Mouse (Mus musculus): ENCODE measurements around the gene Tatdn3. TPM values are rescaled to one million over a fixed set of nuclear protein-coding genes. Genes with fewer than 3 reads are reported as not detected.
"Not testable (repeated sequence)": the region's sequence is repeated elsewhere in the genome, so short reads cannot be mapped to it uniquely, and the experiment has no call there.

Tatdn3 gene
- polyA plus RNA-seq, 1 experiment from 2014 or later, result 14.7 TPM

GRCm38 (mm10) chr1:191053555-191053954 is 9.2 kb downstream of the Tatdn3 start:
- Histone ChIP-seq H3K9me3 (replicated peaks) (no peaks in the 10 kb centered on the region), H3K36me3 (no peaks in the 10 kb centered on the region), H3K4me3 (replicated peaks) (no peak overlapping the region), H3K4me2 (replicated peaks) (no peak overlapping the region), H3K4me1 (no peaks in the 10 kb centered on the region), H3K27me3 (no peaks in the 10 kb centered on the region), H3K27ac (replicated peaks) (no peak overlapping the region), H3K9ac (no peak overlapping the region)
- ATAC-seq (ENCODE audit: insufficient number of reproducible peaks, low FRiP score, low TSS enrichment, low read depth), result no peak
- 94% methylated on average over 3 of the region's 3 CpGs for WGBS

- WGBS, result 61% methylated on average over 7 of the region's 7 CpGs
- no peaks in the 10 kb centered on the region for H3K4me1 ChIP-seq
- no peak overlapping the region for H3K9ac ChIP-seq
- no peak overlapping the region for H3K27ac ChIP-seq (replicated peaks)
- H3K4me3 ChIP-seq (replicated peaks), result no peak overlapping the region
- no peak overlapping the region for H3K4me2 ChIP-seq (replicated peaks)
- no peaks in the 10 kb centered on the region for H3K9me3 ChIP-seq (replicated peaks)
- ATAC-seq (ENCODE audit: insufficient number of reproducible peaks, low FRiP score, low TSS enrichment, low read depth), result no peak
- H3K36me3 ChIP-seq, result no peaks in the 10 kb centered on the region
- no peaks in the 10 kb centered on the region for H3K27me3 ChIP-seq
Measured at GRCm38 (mm10) chr1:191046231-191046824, 16.4 kb downstream of the Tatdn3 start.

- Histone ChIP-seq H3K9me3 (replicated peaks) (no peaks in the 10 kb centered on the region), H3K4me1 (no peaks in the 10 kb centered on the region), H3K4me2 (replicated peaks) (no peak overlapping the region), H3K27ac (replicated peaks) (no peak overlapping the region), H3K4me3 (replicated peaks) (no peak overlapping the region), H3K9ac (no peak overlapping the region), H3K27me3 (no peaks in the 10 kb centered on the region), H3K36me3 (no peaks in the 10 kb centered on the region)
- 100% methylated on average over 2 of the region's 2 CpGs for WGBS
- ATAC-seq (ENCODE audit: insufficient number of reproducible peaks, low FRiP score, low TSS enrichment, low read depth), result no peak
Measured at GRCm38 (mm10) chr1:191045264-191045663, 17.5 kb downstream of the Tatdn3 start.

DNA sequence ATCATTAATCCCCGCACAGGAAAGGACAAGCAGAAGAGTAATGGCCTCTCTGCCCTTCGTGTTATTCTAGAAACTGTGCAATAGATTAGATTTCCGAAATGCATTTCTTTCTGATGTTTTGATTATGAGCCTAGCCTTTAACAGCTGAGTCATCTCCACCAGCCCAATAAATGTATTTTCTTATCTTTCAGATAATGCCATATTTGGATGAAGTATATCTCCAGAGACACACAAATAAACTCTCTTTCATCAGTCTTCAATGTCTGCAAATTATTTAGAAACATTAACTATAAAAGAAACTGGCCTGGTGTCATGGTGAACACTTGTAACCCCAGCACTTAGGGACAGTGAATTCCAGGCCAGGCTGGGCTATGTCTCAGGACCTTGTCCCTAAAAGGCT is 20.0 kb downstream of the Tatdn3 start:
- Histone ChIP-seq H3K9me3 (replicated peaks) (no peaks in the 10 kb centered on the region), H3K36me3 (no peaks in the 10 kb centered on the region), H3K4me1 (no peaks in the 10 kb centered on the region), H3K4me2 (replicated peaks) (no peak overlapping the region), H3K4me3 (replicated peaks) (no peak overlapping the region), H3K9ac (no peak overlapping the region), H3K27ac (replicated peaks) (no peak overlapping the region), H3K27me3 (no peaks in the 10 kb centered on the region)
- WGBS, result 74% methylated on average over 3 of the region's 3 CpGs
- no peak for ATAC-seq (ENCODE audit: insufficient number of reproducible peaks, low FRiP score, low TSS enrichment, low read depth)

- 71% methylated on average over 5 of the region's 5 CpGs for WGBS
- no peaks in the 10 kb centered on the region for H3K9me3 ChIP-seq (replicated peaks)
- no peak for ATAC-seq (ENCODE audit: insufficient number of reproducible peaks, low FRiP score, low TSS enrichment, low read depth)
Measured at GRCm38 (mm10) chr1:191042106-191042505, 20.6 kb downstream of the Tatdn3 start.

GRCm38 (mm10) chr1:191041352-191041751 is 21.4 kb downstream of the Tatdn3 start:
- ATAC-seq (ENCODE audit: insufficient number of reproducible peaks, low FRiP score, low TSS enrichment, low read depth), result no peak
- H3K4me1 ChIP-seq, result no peaks in the 10 kb centered on the region
- H3K27me3 ChIP-seq, result no peaks in the 10 kb centered on the region
- no peaks in the 10 kb centered on the region for H3K36me3 ChIP-seq
- H3K4me3 ChIP-seq (replicated peaks), result no peak overlapping the region
- no peaks in the 10 kb centered on the region for H3K9me3 ChIP-seq (replicated peaks)
- no peak overlapping the region for H3K27ac ChIP-seq (replicated peaks)
- H3K9ac ChIP-seq, result no peak overlapping the region
- no peak overlapping the region for H3K4me2 ChIP-seq (replicated peaks)

More at GRCm38 (mm10) chr1:191042106-191042505, 20.6 kb downstream of the Tatdn3 start:
- Histone ChIP-seq H3K4me2 (replicated peaks) (no peak overlapping the region), H3K4me3 (replicated peaks) (no peak overlapping the region), H3K27me3 (no peaks in the 10 kb centered on the region), H3K36me3 (no peaks in the 10 kb centered on the region), H3K27ac (replicated peaks) (no peak overlapping the region), H3K4me1 (no peaks in the 10 kb centered on the region), H3K9ac (no peak overlapping the region)

DNA sequence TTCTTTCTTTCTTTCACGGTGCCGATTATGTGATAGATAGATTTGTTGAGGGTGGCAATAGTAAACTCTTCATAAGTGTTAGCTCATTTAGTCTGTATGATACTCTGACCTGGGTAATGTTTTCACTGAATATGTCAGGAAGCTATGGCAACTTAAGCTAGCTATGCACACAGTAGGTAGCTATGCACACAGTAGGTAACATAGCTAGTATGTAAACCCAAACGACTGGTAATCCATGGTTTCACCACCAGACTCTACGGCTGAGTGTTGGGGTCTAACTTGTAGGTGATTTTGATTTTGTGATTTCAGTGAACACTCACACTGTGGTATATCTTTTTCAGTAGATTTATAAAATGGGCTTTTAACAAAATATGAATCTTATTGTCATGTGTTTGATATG is 24.7 kb downstream of the Tatdn3 start:
- H3K27me3 ChIP-seq, result no peaks in the 10 kb centered on the region
- no peak overlapping the region for H3K4me3 ChIP-seq (replicated peaks)
- 92% methylated on average over 4 of the region's 4 CpGs for WGBS
- no peak overlapping the region for H3K4me2 ChIP-seq (replicated peaks)
- no peak overlapping the region for H3K27ac ChIP-seq (replicated peaks)
- H3K36me3 ChIP-seq, result no peaks in the 10 kb centered on the region
- H3K9me3 ChIP-seq (replicated peaks), result no peaks in the 10 kb centered on the region
- H3K9ac ChIP-seq, result no peak overlapping the region
- no peaks in the 10 kb centered on the region for H3K4me1 ChIP-seq
- no peak for ATAC-seq (ENCODE audit: insufficient number of reproducible peaks, low FRiP score, low TSS enrichment, low read depth)

DNA sequence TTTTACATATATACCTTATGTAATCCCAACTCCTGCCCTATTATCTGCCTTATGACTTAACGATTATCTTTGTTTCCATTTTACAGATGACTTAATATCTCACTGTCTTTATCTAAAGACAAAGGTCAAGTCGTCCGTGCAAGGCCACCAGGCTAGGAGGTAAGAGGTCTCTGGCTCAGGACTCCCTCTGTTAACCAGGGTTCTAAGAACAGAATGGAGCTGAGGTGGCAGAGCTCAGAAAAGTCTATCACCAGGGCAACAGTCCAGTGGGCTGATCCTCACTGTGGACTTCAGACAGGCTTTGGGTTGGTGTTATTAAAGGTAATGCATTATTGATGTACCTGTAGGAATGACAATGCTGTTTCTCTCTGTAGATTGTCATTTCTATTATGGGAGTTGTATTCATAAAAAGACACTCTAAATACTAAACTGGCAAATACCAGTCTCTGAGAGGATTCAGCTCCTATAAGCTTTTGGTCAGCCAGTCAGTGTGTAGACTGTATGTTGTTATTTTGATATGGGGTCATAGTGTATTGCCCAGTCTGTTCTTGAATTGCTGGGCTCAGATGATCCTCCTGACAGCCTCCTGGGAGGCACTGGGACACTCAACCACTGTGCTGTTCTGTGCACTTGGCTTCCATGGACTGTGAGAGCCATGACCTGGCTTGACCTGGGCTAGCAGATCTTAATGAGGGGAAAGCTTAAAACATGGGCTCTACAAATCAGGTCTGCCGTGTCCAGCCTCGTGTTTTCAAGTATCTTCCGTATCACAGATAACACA is 26.0 kb downstream of the Tatdn3 start, which contains the start of gene Spata45:
Spata45 (plus strand) TSS at position 86 of the 781 bp plus-strand sequence.
- Histone ChIP-seq H3K9ac (no peak within 1 kb of the TSS), H3K4me1 (no peaks in the 10 kb centered on the region), H3K4me3 (replicated peaks) (no peak within 1 kb of the TSS), H3K27ac (replicated peaks) (no peak within 1 kb of the TSS), H3K4me2 (replicated peaks) (no peak within 1 kb of the TSS), H3K36me3 (no peaks in the 10 kb centered on the region), H3K9me3 (replicated peaks) (no peaks in the 10 kb centered on the region), H3K27me3 (no peaks in the 10 kb centered on the region)
- WGBS, result 73% methylated on average over 6 of the region's 6 CpGs
- no peak for ATAC-seq (ENCODE audit: insufficient number of reproducible peaks, low FRiP score, low TSS enrichment, low read depth)

DNA sequence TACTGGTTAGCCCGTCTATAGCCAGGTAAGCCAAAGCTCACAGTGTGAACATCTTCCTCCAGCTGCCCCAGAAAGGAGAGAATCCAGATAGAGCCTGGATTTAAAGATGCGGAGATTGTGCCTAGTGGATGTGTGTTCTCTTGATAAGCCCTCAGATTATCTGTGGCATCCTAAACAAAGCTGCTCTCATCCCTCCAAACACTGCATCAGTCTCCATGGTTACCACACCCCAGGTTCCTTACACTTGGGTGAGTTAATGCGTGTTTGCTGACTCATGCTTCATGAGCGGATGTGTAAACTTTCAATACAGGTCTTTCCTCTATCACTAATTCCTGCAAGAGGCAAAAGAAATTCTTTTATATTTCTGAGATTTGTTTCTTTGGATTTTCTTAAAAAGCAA is 27.1 kb downstream of the Tatdn3 start:
- no peak for ATAC-seq (ENCODE audit: insufficient number of reproducible peaks, low FRiP score, low TSS enrichment, low read depth)
- Histone ChIP-seq H3K4me2 (replicated peaks) (no peak overlapping the region), H3K4me3 (replicated peaks) (no peak overlapping the region), H3K27me3 (no peaks in the 10 kb centered on the region), H3K27ac (replicated peaks) (no peak overlapping the region), H3K36me3 (no peaks in the 10 kb centered on the region), H3K9ac (no peak overlapping the region), H3K9me3 (replicated peaks) (no peaks in the 10 kb centered on the region), H3K4me1 (no peaks in the 10 kb centered on the region)
- WGBS, result 35% methylated on average over 4 of the region's 4 CpGs

DNA sequence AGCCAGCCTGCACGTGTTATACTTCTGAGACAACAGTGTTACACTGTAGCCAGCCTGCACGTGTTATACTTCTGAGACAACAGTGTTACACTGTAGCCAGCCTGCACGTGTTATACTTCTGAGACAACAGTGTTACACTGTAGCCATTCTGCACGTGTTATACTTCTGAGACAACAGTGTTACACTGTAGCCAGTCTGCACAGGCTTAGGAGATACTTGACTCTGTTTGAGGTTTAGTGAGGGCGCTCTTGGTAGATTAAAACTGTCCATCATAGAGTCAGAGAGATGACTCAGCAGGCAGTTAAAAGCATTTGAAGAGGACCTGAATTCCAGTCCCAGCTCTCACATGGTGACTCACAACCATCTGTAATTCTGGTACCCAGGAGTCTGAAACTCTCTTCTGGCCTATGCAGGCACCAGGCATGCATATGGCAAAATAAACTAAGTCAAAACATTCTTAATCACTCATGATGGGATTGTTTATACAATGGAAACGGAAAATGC is 31.8 kb downstream of the Tatdn3 start:
- H3K36me3 ChIP-seq; H3K27ac ChIP-seq (replicated peaks); H3K4me3 ChIP-seq (replicated peaks); H3K27me3 ChIP-seq; H3K9ac ChIP-seq; H3K4me2 ChIP-seq (replicated peaks); ATAC-seq (ENCODE audit: insufficient number of reproducible peaks, low FRiP score, low TSS enrichment, low read depth); H3K4me1 ChIP-seq; H3K9me3 ChIP-seq (replicated peaks): not testable (repeated sequence)
- 57% methylated on average over 6 of the region's 6 CpGs for WGBS

DNA sequence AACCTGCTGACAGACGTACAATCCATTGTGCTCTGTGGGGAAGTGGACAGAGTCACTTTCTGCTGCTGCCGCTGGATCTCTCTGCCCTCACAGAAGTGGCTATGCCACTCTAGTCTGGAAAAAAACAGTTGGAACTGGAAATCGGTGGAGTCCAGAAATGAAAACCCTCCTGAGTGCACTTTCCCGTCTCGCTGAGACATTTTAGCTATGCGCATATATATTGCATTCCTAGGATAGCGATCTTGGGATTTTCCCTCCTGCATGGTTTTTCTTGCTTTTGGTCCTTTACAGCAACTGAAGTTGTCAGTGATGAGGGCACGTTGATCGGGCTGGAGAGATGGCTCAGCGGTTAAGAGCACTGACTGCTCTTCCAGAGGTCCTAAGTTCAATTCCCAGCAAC is 32.5 kb downstream of the Tatdn3 start:
- Histone ChIP-seq H3K27me3 (no peaks in the 10 kb centered on the region), H3K9me3 (replicated peaks) (no peaks in the 10 kb centered on the region), H3K36me3 (no peaks in the 10 kb centered on the region), H3K4me1 (peaks cover 11% of the 10 kb centered on the region), H3K9ac (no peak overlapping the region), H3K27ac (replicated peaks) (no peak overlapping the region), H3K4me2 (replicated peaks) (no peak overlapping the region), H3K4me3 (replicated peaks) (no peak overlapping the region)
- ATAC-seq (ENCODE audit: insufficient number of reproducible peaks, low FRiP score, low TSS enrichment, low read depth), result no peak
- 53% methylated on average over 10 of the region's 10 CpGs for WGBS
